Mouse (Mus musculus): Measurements from ENCODE around the gene Cptp. TPM values are rescaled to one million over a fixed set of nuclear protein-coding genes. Genes with fewer than 3 reads are reported as not detected.

The Cptp gene
- polyA plus RNA-seq, 1 experiment from 2014 or later = 19.5 TPM

GRCm38 (mm10) chr4:155838187-155839153 is 30.8 kb downstream of the Cptp start:
- Histone ChIP-seq H3K4me2 (replicated peaks) (peak overlapping the region; percentile 63; the same call in 1 of the 2 replicates), H3K4me3 (no peak overlapping the region), H3K4me1 (peaks cover 25% of the 10 kb centered on the region), H3K36me3 (0 out of 2 replicates have a peak, but pooled peaks cover 2% of the 10 kb centered on the region), H3K27me3 (replicated peaks) (peaks cover 13% of the 10 kb centered on the region), H3K9me3 (no peaks in the 10 kb centered on the region), H3K27ac (no peak overlapping the region), H3K9ac (no peak overlapping the region)
- WGBS = 65% methylated on average over 8 of the region's 8 CpGs
- no peak for ATAC-seq (ENCODE audit: low FRiP score, low read depth)

- Histone ChIP-seq H3K36me3 (peaks cover 11% of the 10 kb centered on the region), H3K9ac (no peak overlapping the region), H3K27ac (no peak overlapping the region), H3K4me2 (replicated peaks) (no peak overlapping the region), H3K4me3 (no peak overlapping the region), H3K4me1 (peaks cover 31% of the 10 kb centered on the region), H3K9me3 (no peaks in the 10 kb centered on the region), H3K27me3 (replicated peaks) (peaks cover 13% of the 10 kb centered on the region)
- ATAC-seq (ENCODE audit: low FRiP score, low read depth) = no peak
- 84% methylated on average over 11 of the region's 11 CpGs for WGBS
Measured at GRCm38 (mm10) chr4:155837404-155838010, 31.7 kb downstream of the Cptp start.

- 42% methylated on average over 2 of the region's 2 CpGs for WGBS
Measured at GRCm38 (mm10) chr4:155833836-155834235, 35.4 kb downstream of the Cptp start.

GRCm38 (mm10) chr4:155833234-155833633 is 36.0 kb downstream of the Cptp start:
- no peak overlapping the region for H3K4me3 ChIP-seq
- no peak overlapping the region for H3K9ac ChIP-seq
- H3K27ac ChIP-seq = no peak overlapping the region
- no peaks in the 10 kb centered on the region for H3K9me3 ChIP-seq
- H3K4me1 ChIP-seq = peaks cover 19% of the 10 kb centered on the region
- H3K36me3 ChIP-seq = peaks cover 11% of the 10 kb centered on the region
- no peak for ATAC-seq (ENCODE audit: low FRiP score, low read depth)
- WGBS = 91% methylated on average over 4 of the region's 4 CpGs
- H3K4me2 ChIP-seq (replicated peaks) = peak overlapping the region; percentile 83; the same call in 1 of the 2 replicates
- H3K27me3 ChIP-seq (replicated peaks) = no peaks in the 10 kb centered on the region

More at GRCm38 (mm10) chr4:155833836-155834235, 35.4 kb downstream of the Cptp start:
- H3K4me3 ChIP-seq = no peak overlapping the region
- no peaks in the 10 kb centered on the region for H3K9me3 ChIP-seq
- no peaks in the 10 kb centered on the region for H3K27me3 ChIP-seq (replicated peaks)
- H3K4me2 ChIP-seq (replicated peaks) = no peak overlapping the region
- H3K4me1 ChIP-seq = peaks cover 19% of the 10 kb centered on the region
- peaks cover 11% of the 10 kb centered on the region for H3K36me3 ChIP-seq
- ATAC-seq (ENCODE audit: low FRiP score, low read depth) = peak; percentile 25
- no peak overlapping the region for H3K9ac ChIP-seq
- no peak overlapping the region for H3K27ac ChIP-seq

GRCm38 (mm10) chr4:155832321-155832720 is 36.9 kb downstream of the Cptp start:
- no peak overlapping the region for H3K27ac ChIP-seq
- no peak for ATAC-seq (ENCODE audit: low FRiP score, low read depth)
- peak overlapping the region; percentile 72 for H3K4me3 ChIP-seq
- peak overlapping the region; percentile 83 for H3K4me2 ChIP-seq (replicated peaks)
- H3K4me1 ChIP-seq = peaks cover 19% of the 10 kb centered on the region
- H3K9ac ChIP-seq = peak overlapping the region; percentile 83
- H3K36me3 ChIP-seq = peaks cover 18% of the 10 kb centered on the region
- no peaks in the 10 kb centered on the region for H3K9me3 ChIP-seq
- WGBS = 55% methylated on average over 10 of the region's 10 CpGs
- H3K27me3 ChIP-seq (replicated peaks) = no peaks in the 10 kb centered on the region

- WGBS = 1% methylated on average over 25 of the region's 25 CpGs
- Histone ChIP-seq H3K9me3 (no peaks in the 10 kb centered on the region), H3K27me3 (replicated peaks) (no peaks in the 10 kb centered on the region), H3K27ac (0 out of 2 replicates have a peak overlapping the region, but pooled peaks have one; percentile 23), H3K4me1 (peaks cover 19% of the 10 kb centered on the region), H3K9ac (peak overlapping the region; percentile 83), H3K36me3 (peaks cover 23% of the 10 kb centered on the region), H3K4me3 (peak overlapping the region; percentile 72), H3K4me2 (replicated peaks) (peak overlapping the region; percentile 83)
- peak; percentile 27 for ATAC-seq (ENCODE audit: low FRiP score, low read depth)
Measured at GRCm38 (mm10) chr4:155831831-155832230, 37.4 kb downstream of the Cptp start.

- Histone ChIP-seq H3K4me2 (replicated peaks) (peak within 1 kb of the TSS; percentile 83), H3K4me3 (peak within 1 kb of the TSS; percentile 72), H3K9me3 (no peaks in the 10 kb centered on the region), H3K27me3 (replicated peaks) (no peaks in the 10 kb centered on the region), H3K9ac (peak within 1 kb of the TSS; percentile 83), H3K4me1 (peaks cover 19% of the 10 kb centered on the region), H3K27ac (peak within 1 kb of the TSS; percentile 53; the same call in 1 of the 2 replicates), H3K36me3 (peaks cover 28% of the 10 kb centered on the region)
- ATAC-seq (ENCODE audit: low FRiP score, low read depth) = peak; percentile 94
- WGBS = under 1% methylated on average over 49 of the region's 49 CpGs
Measured at GRCm38 (mm10) chr4:155831205-155831766, 38.0 kb downstream of the Cptp start, which contains the start of gene Aurkaip1. Gene Aurkaip1 (plus strand): TSS chr4:155831272.

GRCm38 (mm10) chr4:155830596-155830995 is 38.6 kb downstream of the Cptp start:
- peaks cover 19% of the 10 kb centered on the region for H3K4me1 ChIP-seq
- 57% methylated on average over 8 of the region's 8 CpGs for WGBS
- ATAC-seq (ENCODE audit: low FRiP score, low read depth) = no peak; the same call in 1 of the 2 replicates
- H3K27ac ChIP-seq = no peak overlapping the region
- H3K9me3 ChIP-seq = no peaks in the 10 kb centered on the region
- peaks cover 28% of the 10 kb centered on the region for H3K36me3 ChIP-seq
- no peak overlapping the region for H3K9ac ChIP-seq
- H3K27me3 ChIP-seq (replicated peaks) = no peaks in the 10 kb centered on the region
- no peak overlapping the region for H3K4me3 ChIP-seq
- peak overlapping the region; percentile 83 for H3K4me2 ChIP-seq (replicated peaks)

GRCm38 (mm10) chr4:155829866-155830265 is 39.4 kb downstream of the Cptp start:
- H3K4me2 ChIP-seq (replicated peaks) = no peak overlapping the region
- H3K9ac ChIP-seq = no peak overlapping the region
- no peak overlapping the region for H3K27ac ChIP-seq
- peaks cover 35% of the 10 kb centered on the region for H3K36me3 ChIP-seq
- no peak for ATAC-seq (ENCODE audit: low FRiP score, low read depth)
- H3K27me3 ChIP-seq (replicated peaks) = no peaks in the 10 kb centered on the region
- H3K4me3 ChIP-seq = no peak overlapping the region
- 95% methylated on average over 4 of the region's 4 CpGs for WGBS
- no peaks in the 10 kb centered on the region for H3K9me3 ChIP-seq
- H3K4me1 ChIP-seq = peaks cover 19% of the 10 kb centered on the region

GRCm38 (mm10) chr4:155823443-155823842 is 45.8 kb downstream of the Cptp start:
- Histone ChIP-seq H3K9ac (no peak overlapping the region), H3K27ac (no peak overlapping the region), H3K4me2 (replicated peaks) (no peak overlapping the region), H3K27me3 (replicated peaks) (no peaks in the 10 kb centered on the region), H3K4me1 (no peaks in the 10 kb centered on the region), H3K9me3 (no peaks in the 10 kb centered on the region), H3K36me3 (peaks cover 86% of the 10 kb centered on the region), H3K4me3 (no peak overlapping the region)
- 95% methylated on average over 16 of the region's 16 CpGs for WGBS
- ATAC-seq (ENCODE audit: low FRiP score, low read depth) = no peak

GRCm38 (mm10) chr4:155821025-155821424 is 48.2 kb downstream of the Cptp start:
- ATAC-seq (ENCODE audit: low FRiP score, low read depth) = no peak
- no peak overlapping the region for H3K4me3 ChIP-seq
- H3K36me3 ChIP-seq = peaks cover 92% of the 10 kb centered on the region
- no peaks in the 10 kb centered on the region for H3K27me3 ChIP-seq (replicated peaks)
- H3K4me2 ChIP-seq (replicated peaks) = no peak overlapping the region
- H3K9ac ChIP-seq = no peak overlapping the region
- no peaks in the 10 kb centered on the region for H3K9me3 ChIP-seq
- H3K27ac ChIP-seq = no peak overlapping the region
- no peaks in the 10 kb centered on the region for H3K4me1 ChIP-seq
- WGBS = 87% methylated on average over 7 of the region's 7 CpGs

- Histone ChIP-seq H3K4me3 (no peak overlapping the region), H3K4me1 (peaks cover 14% of the 10 kb centered on the region), H3K9ac (no peak overlapping the region), H3K4me2 (replicated peaks) (no peak overlapping the region), H3K27me3 (replicated peaks) (no peaks in the 10 kb centered on the region), H3K9me3 (no peaks in the 10 kb centered on the region), H3K27ac (no peak overlapping the region), H3K36me3 (peaks cover 85% of the 10 kb centered on the region)
- WGBS = 83% methylated on average over 4 of the region's 4 CpGs
- no peak for ATAC-seq (ENCODE audit: low FRiP score, low read depth)
Measured at GRCm38 (mm10) chr4:155817533-155817932, 51.7 kb downstream of the Cptp start.

Measured in neural tube, embryonic 12.5 days (tissue).